Mouse (Mus musculus) limb, embryonic 14.5 days (tissue): ENCODE results near the gene Zbtb42. TPM values are rescaled to one million over a fixed set of nuclear protein-coding genes. Genes with fewer than 3 reads are reported as not detected.

Experiments
- ATAC-seq: fragments of 200-750 bp; cut with Nextera tagmentation; 2 replicates; pipeline ENCODE4 v1.8.0; 2017; ENCODE audit warnings: low read depth, moderate number of reproducible peaks, moderate TSS enrichment; ENCODE audit not compliant: low FRiP score
- DNase-seq: peaks from one replicate; pipeline ENCODE4 v3.0.0-alpha.2; 2015; ENCODE audit warnings: low spot score
- H3K27ac ChIP-seq: fragments of 300-500 bp; sonication (generic); replicated peaks from 2 replicates; pipeline ENCODE4 v1.5.1; 2014; ENCODE audit warnings: low read depth, mild to moderate bottlenecking, low read length, moderate library complexity, mixed read lengths
- H3K27me3 ChIP-seq: fragments of 300-500 bp; sonication (generic); 2 replicates; pipeline ENCODE4 v1.6.1; 2014; ENCODE audit warnings: low read length, mixed read lengths; ENCODE audit not compliant: control insufficient read depth, insufficient read depth
- H3K36me3 ChIP-seq: fragments of 300-500 bp; sonication (generic); 2 replicates; pipeline ENCODE4 v1.6.1; 2014; ENCODE audit warnings: mild to moderate bottlenecking, low read length, moderate library complexity, mixed read lengths; ENCODE audit not compliant: control insufficient read depth, insufficient read depth
- H3K4me1 ChIP-seq: fragments of 300-500 bp; sonication (generic); 2 replicates; pipeline ENCODE4 v1.6.1; 2014; ENCODE audit warnings: antibody characterized with exemption, low read length, mixed read lengths; ENCODE audit not compliant: control insufficient read depth, insufficient read depth
- H3K4me2 ChIP-seq: fragments of 300-500 bp; sonication (generic); replicated peaks from 2 replicates; pipeline ENCODE4 v1.6.1; 2014; ENCODE audit warnings: low read depth, mild to moderate bottlenecking, low read length, moderate library complexity; ENCODE audit not compliant: severe bottlenecking
- H3K4me3 ChIP-seq: fragments of 300-500 bp; sonication (generic); replicated peaks from 2 replicates; pipeline ENCODE4 v1.5.1; 2014; ENCODE audit warnings: low read length
- H3K9ac ChIP-seq: fragments of 300-500 bp; sonication (generic); 2 replicates; pipeline ENCODE4 v1.6.1; 2014; ENCODE audit warnings: mild to moderate bottlenecking, low read depth, low read length, moderate library complexity; ENCODE audit not compliant: severe bottlenecking
- H3K9me3 ChIP-seq: fragments of 300-500 bp; sonication (generic); 2 replicates; pipeline ENCODE4 v1.6.1; 2016; ENCODE audit warnings: low read length; ENCODE audit not compliant: control insufficient read depth
- POLR2A ChIP-seq: fragments of 200-500 bp; IDR thresholded peaks from 2 replicates; pipeline ENCODE4 v1.8.0; 2012; ENCODE audit warnings: inconsistent platforms, mild to moderate bottlenecking, moderate library complexity, borderline replicate concordance; ENCODE audit not compliant: insufficient read depth, insufficient read length; ENCODE audit errors: extremely low read depth
- WGBS: fragments of 180-500 bp; shearing (Covaris S2); extraction: QIAGEN DNeasy Blood & Tissue Kit; methylation state at CpG from one replicate; pipeline ENCODE4 v1.1.7; 2014; 5-methylcytosine and 5-hydroxymethylcytosine counted together
- polyA plus RNA-seq, 2 experiments: library from polyadenylated mRNA; depleted of rRNA in 1 of 2; stranded (reverse) in 1 of 2; unstranded in 1 of 2; fragments of >200 nt; fragmentation: Nextera tagmentation in 1 of 2; extraction: Ambion mirVana in 1 of 2; gene quantifications; 2 replicates each; pipeline versions ENCODE4 v1.2.1 to v1.2.3; 2012 to 2014

Gene Zbtb42
- polyA plus RNA-seq, 2 experiments, result 2.5 TPM

DNA sequence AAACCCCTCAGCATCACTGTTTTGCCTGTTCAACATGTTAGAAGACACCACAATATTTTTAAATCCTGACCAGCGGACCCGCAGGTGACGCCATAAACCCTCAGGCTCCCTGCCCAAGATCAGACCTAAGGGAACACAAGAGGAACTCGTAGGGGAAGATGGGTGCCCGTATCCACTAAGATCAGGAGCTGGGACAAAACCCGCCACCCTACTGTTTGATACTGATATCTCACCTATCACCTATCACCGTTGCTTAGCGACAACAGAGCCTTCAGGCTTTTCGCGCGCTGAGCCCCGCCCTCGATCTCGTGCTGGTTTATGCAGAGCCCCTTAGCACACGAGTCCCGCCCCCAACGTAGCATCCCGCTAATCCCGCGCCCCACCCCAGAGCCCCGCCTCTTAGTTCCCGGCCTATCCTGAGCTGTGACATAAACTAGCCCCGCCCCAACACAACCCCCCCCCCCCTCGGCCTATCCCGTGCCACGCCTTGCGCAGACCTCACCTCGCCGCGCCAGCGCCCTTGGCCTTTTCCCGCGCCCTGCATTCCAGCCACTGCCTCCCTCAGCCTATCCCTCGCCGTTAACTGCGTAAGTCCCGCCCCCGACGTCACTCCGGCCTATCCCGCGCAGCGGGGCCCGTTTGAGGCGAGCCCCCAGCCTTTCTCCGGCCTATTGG lies 34.3 kb upstream of the Zbtb42 start, which contains the start of gene Siva1:
TSS of gene Siva1 (plus strand) at position 500 of the 675 bp plus-strand sequence.
- peak; percentile 97 for ATAC-seq

DNA sequence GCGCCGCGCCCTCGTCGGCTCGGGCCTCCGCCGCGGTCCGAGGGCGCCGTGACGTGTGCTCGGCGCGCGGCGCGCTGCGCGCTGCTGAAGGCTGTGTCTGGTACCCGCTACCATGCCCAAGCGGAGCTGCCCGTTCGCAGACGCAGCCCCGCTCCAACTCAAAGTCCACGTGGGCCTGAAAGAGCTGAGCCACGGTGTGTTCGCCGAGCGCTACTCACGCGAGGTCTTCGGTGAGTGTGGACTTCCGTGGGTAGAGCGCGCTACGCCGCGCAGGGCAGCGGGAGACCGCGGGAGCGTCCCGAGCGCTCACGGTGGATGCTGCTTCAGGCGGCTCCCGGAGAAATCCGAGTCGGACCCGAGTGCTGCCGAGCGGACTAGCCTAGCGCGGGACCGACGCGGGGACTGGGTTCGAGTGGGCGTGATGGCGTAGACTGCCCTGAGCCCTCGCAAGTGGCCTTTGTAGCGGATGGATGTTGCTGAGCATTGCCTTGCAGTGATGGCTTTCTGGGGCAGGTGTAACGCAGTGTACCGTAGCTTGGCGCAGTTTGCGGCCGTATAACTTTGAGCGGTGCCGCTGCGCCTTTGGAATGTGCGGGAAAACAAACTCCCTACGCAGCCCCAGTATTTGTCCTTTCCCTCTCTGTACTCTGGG lies 33.6 kb upstream of the Zbtb42 start:
- Histone ChIP-seq H3K27me3 (no peaks in the 10 kb centered on the region), H3K4me1 (peaks cover 13% of the 10 kb centered on the region; the same call in 1 of the 2 replicates), H3K9me3 (no peaks in the 10 kb centered on the region), H3K27ac (peak overlapping the region; percentile 88), H3K4me3 (peak overlapping the region; percentile 81), H3K9ac (peak overlapping the region; percentile 80), H3K4me2 (peak overlapping the region; percentile 88), H3K36me3 (peaks cover 26% of the 10 kb centered on the region)
- TF ChIP-seq POLR2A, result peak; percentile 95
- ATAC-seq (peak; percentile 38; the same call in 1 of the 2 replicates), DNase-seq (no peak)
- under 1% methylated on average over 72 of the region's 75 CpGs for WGBS

More for the DNA sequence above, 34.3 kb upstream of the Zbtb42 start, which contains the start of gene Siva1:
- no peak for TF ChIP-seq POLR2A
- peaks cover 13% of the 10 kb centered on the region; the same call in 1 of the 2 replicates for H3K4me1 ChIP-seq
- peak; percentile 98 for DNase-seq
- H3K4me2 ChIP-seq, result peak within 1 kb of the TSS; percentile 88
- no peaks in the 10 kb centered on the region for H3K27me3 ChIP-seq
- no peaks in the 10 kb centered on the region for H3K9me3 ChIP-seq
- peaks cover 19% of the 10 kb centered on the region for H3K36me3 ChIP-seq
- peak within 1 kb of the TSS; percentile 81 for H3K4me3 ChIP-seq
- H3K27ac ChIP-seq, result peak within 1 kb of the TSS; percentile 88
- peak within 1 kb of the TSS; percentile 80 for H3K9ac ChIP-seq
- under 1% methylated on average over 44 of the region's 46 CpGs for WGBS

DNA sequence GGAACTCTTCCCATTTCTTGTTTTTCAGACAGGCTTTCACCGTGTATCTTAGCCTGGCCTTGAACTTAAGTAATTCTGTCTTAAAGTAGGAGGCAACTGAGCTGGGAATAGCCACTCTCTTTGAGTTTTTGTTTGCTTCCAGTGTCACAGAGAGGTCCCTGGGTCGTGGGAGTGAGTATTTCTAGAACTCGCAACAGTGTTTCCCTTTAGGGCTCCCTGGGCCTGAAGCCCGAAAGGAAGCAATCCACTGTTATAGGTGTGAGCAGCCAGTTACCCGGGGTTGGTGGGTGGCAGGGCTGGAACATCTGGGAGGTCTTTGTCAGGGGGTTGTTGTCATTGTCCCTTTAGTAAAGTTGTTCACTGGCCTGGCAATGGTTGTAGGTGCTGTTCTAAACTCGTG lies 32.5 kb upstream of the Zbtb42 start:
- H3K27me3 ChIP-seq, result no peaks in the 10 kb centered on the region
- peaks cover 13% of the 10 kb centered on the region; the same call in 1 of the 2 replicates for H3K4me1 ChIP-seq
- DNase-seq, result no peak
- H3K4me3 ChIP-seq, result peak overlapping the region; percentile 81
- peaks cover 38% of the 10 kb centered on the region for H3K36me3 ChIP-seq
- no peaks in the 10 kb centered on the region for H3K9me3 ChIP-seq
- no peak overlapping the region for H3K27ac ChIP-seq
- ATAC-seq, result no peak
- WGBS, result 47% methylated on average over 6 of the region's 6 CpGs
- peak overlapping the region; percentile 80 for H3K9ac ChIP-seq
- peak overlapping the region; percentile 88 for H3K4me2 ChIP-seq
- no peak for TF ChIP-seq POLR2A

DNA sequence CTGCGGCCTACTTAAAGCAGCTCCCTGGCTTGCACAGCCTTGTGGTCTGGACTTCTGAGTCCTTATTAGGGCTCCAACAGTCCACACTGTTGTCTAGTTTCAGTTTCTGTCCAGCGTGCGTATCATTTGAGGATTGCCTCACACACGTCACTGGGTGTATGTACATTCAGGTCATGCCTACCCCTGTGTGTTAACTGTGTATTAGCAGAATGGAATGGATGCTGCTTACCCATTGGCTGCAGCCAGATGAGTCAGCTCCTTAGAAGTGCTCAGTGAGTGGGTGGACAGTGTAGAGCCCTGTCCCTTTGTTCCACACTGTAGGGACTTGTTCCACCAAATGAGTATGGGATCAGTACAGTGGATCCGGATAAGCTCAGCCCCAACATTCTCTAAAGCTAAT lies 30.5 kb upstream of the Zbtb42 start:
- peaks cover 53% of the 10 kb centered on the region for H3K36me3 ChIP-seq
- H3K9ac ChIP-seq, result no peak overlapping the region
- TF ChIP-seq POLR2A, result no peak
- H3K27ac ChIP-seq, result no peak overlapping the region
- peaks cover 13% of the 10 kb centered on the region; the same call in 1 of the 2 replicates for H3K4me1 ChIP-seq
- DNase-seq (no peak), ATAC-seq (no peak)
- no peaks in the 10 kb centered on the region for H3K27me3 ChIP-seq
- H3K4me3 ChIP-seq, result no peak overlapping the region
- WGBS, result 96% methylated on average over 5 of the region's 5 CpGs
- no peaks in the 10 kb centered on the region for H3K9me3 ChIP-seq
- no peak overlapping the region for H3K4me2 ChIP-seq

DNA sequence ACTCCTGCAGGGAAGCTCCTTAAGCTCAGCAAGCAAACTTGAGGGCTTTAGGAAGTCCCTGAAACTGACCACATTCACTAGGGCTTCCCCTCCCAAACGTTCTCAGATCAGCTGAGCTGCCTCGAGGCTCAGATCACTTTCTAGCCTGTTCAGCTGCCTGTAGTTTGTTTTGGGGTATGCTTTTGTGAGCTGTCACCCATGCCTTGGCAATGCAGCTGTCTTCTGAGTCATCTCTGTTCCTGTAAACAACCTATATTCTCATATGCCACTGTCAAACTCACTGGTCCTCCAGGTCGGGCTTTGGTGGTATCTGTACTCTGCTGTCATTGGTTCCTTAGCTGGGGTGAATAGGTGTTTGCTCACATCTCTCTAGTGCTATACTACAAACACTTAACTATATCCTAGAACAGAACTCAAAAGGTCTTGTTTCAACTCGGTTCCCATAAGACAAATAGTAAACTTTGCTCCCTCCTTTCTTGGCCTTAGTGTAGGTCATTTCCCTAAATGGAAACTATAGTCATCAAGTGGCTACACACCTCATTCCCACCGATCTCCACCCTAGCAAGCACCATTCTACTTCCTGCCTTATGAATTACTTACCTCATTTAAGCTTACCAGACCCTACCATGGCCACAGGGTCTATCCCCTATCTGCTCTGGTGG lies 26.7 kb upstream of the Zbtb42 start:
- WGBS, result 76% methylated on average over 5 of the region's 5 CpGs
- H3K9ac ChIP-seq, result no peak overlapping the region

More for the DNA sequence above, 26.7 kb upstream of the Zbtb42 start:
- H3K4me1 ChIP-seq, result no peaks in the 10 kb centered on the region
- no peak overlapping the region for H3K4me2 ChIP-seq
- no peaks in the 10 kb centered on the region for H3K27me3 ChIP-seq
- no peak overlapping the region for H3K27ac ChIP-seq
- H3K9me3 ChIP-seq, result no peaks in the 10 kb centered on the region
- DNase-seq, result no peak
- no peak overlapping the region for H3K4me3 ChIP-seq
- ATAC-seq, result no peak
- no peak for TF ChIP-seq POLR2A
- H3K36me3 ChIP-seq, result peaks cover 91% of the 10 kb centered on the region
